Mouse (Mus musculus): Measurements from ENCODE around the gene Ankrd6.
"Not testable (repeated sequence)": the region's sequence is repeated elsewhere in the genome, so short reads cannot be mapped to it uniquely, and the experiment has no call there.

Ankrd6 gene

GRCm38 (mm10) chr4:32950356-32951034, at the start of gene Ankrd6:
Gene Ankrd6 (minus strand): TSS chr4:32950841.
- peak; percentile 31 for DNase-seq (ENCODE audit: low spot score)

- no peak for DNase-seq (ENCODE audit: low spot score)
Measured at GRCm38 (mm10) chr4:32998996-32999395, 48.4 kb upstream of the Ankrd6 start.

GRCm38 (mm10) chr4:32997571-32997970, 46.9 kb upstream of the Ankrd6 start:
- DNase-seq (ENCODE audit: low spot score): no peak

- no peak for DNase-seq (ENCODE audit: low spot score)
Measured at GRCm38 (mm10) chr4:32996083-32996482, 45.4 kb upstream of the Ankrd6 start.

- DNase-seq (ENCODE audit: low spot score): no peak
Measured at GRCm38 (mm10) chr4:32994168-32994567, 43.5 kb upstream of the Ankrd6 start.

- DNase-seq (ENCODE audit: low spot score): no peak
Measured at GRCm38 (mm10) chr4:32989346-32989745, 38.7 kb upstream of the Ankrd6 start.

- no peak for DNase-seq (ENCODE audit: low spot score)
Measured at GRCm38 (mm10) chr4:32987006-32987405, 36.4 kb upstream of the Ankrd6 start.

GRCm38 (mm10) chr4:32985684-32986083, 35.0 kb upstream of the Ankrd6 start:
- no peak for DNase-seq (ENCODE audit: low spot score)

GRCm38 (mm10) chr4:32984801-32985675, 34.4 kb upstream of the Ankrd6 start:
- DNase-seq (ENCODE audit: low spot score): no peak

- no peak for DNase-seq (ENCODE audit: low spot score)
Measured at GRCm38 (mm10) chr4:32984242-32984641, 33.6 kb upstream of the Ankrd6 start.

GRCm38 (mm10) chr4:32983176-32984155, 32.8 kb upstream of the Ankrd6 start:
- DNase-seq (ENCODE audit: low spot score): peak; percentile 35

GRCm38 (mm10) chr4:32982716-32983175, 32.1 kb upstream of the Ankrd6 start, which contains the start of gene Rragd:
Gene Rragd (plus strand): TSS chr4:32983037.
- no peak for DNase-seq (ENCODE audit: low spot score)

- no peak for DNase-seq (ENCODE audit: low spot score)
Measured at GRCm38 (mm10) chr4:32982041-32982715, 31.5 kb upstream of the Ankrd6 start.

GRCm38 (mm10) chr4:32981617-32982016, 31.0 kb upstream of the Ankrd6 start:
- DNase-seq (ENCODE audit: low spot score): no peak

- DNase-seq (ENCODE audit: low spot score): no peak
Measured at GRCm38 (mm10) chr4:32980061-32980460, 29.4 kb upstream of the Ankrd6 start.

GRCm38 (mm10) chr4:32977331-32977730, 26.7 kb upstream of the Ankrd6 start:
- no peak for DNase-seq (ENCODE audit: low spot score)

GRCm38 (mm10) chr4:32964619-32965018, 14.0 kb upstream of the Ankrd6 start:
- not testable (repeated sequence) for DNase-seq (ENCODE audit: low spot score)

GRCm38 (mm10) chr4:32961394-32961793, 10.8 kb upstream of the Ankrd6 start:
- DNase-seq (ENCODE audit: low spot score): no peak

- DNase-seq (ENCODE audit: low spot score): no peak
Measured at GRCm38 (mm10) chr4:32956423-32956822, 5.8 kb upstream of the Ankrd6 start.

GRCm38 (mm10) chr4:32952681-32953080, 2.0 kb upstream of the Ankrd6 start:
- no peak for DNase-seq (ENCODE audit: low spot score)

Data from ovary, adult 18-20 months (tissue).